ENCODE assay signal across 8 mouse cellular contexts in genomic region chr9:20492527-20493233, GRCm38 (mm10). TPM values are rescaled to one million over a fixed set of nuclear protein-coding genes. Genes with fewer than 3 reads are reported as not detected.
A peak's percentile ranks its signal among the peaks of the same experiment; 100 is the strongest.
DNase-seq lines count a peak whose midpoint lies in the region; ATAC-seq and TF ChIP-seq lines count a peak whose summit lies in the region.

Gene Zfp426 (minus strand): TSS chr9:20492746.

- H3K4me3 ChIP-seq in hindbrain, embryonic 15.5 days, result peak within 1 kb of the TSS; percentile 90

- no peaks in the 10 kb centered on the region for H3K9me3 ChIP-seq in hindbrain, embryonic 15.5 days

- no peak for TF ChIP-seq CTCF in Patski (IDR thresholded peaks at IDR 0.05)

- CTCF ChIA-PET in Patski (lab: Charles Lee), result interaction anchor here (1.4 to 1.5 kb wide), 2 partner anchors 11 to 29 kb away, joined by 4 read pairs; no protein-coding TSS in a partner anchor

- no peaks in the 10 kb centered on the region for H3K27me3 ChIP-seq in Patski
- H3K27me3 ChIP-seq in hindbrain, embryonic 15.5 days, result no peaks in the 10 kb centered on the region

- peak within 1 kb of the TSS; percentile 97 for H3K27ac ChIP-seq in hindbrain, embryonic 15.5 days (replicated peaks)

- H3K4me2 ChIP-seq in hindbrain, embryonic 15.5 days, result peak within 1 kb of the TSS; percentile 84

- in situ Hi-C loops in Patski (cut with MboI; ENCODE audit: low pct_unique_long_range_greater_than_20kb), result no loop called here

- WGBS in hindbrain, embryonic 15.5 days, result 2% methylated on average over 40 of the region's 40 CpGs

- H3K4me1 ChIP-seq in hindbrain, embryonic 15.5 days (replicated peaks), result peaks cover 43% of the 10 kb centered on the region

- H3K36me3 ChIP-seq in hindbrain, embryonic 15.5 days, result peaks cover 25% of the 10 kb centered on the region

- POLR2A ChIA-PET in Patski (lab: Charles Lee), result interaction anchor here (1.1 to 1.4 kb wide), 2 partner anchors 17 to 28 kb away, joined by 3 to 4 read pairs; no protein-coding TSS in a partner anchor

- peak; percentile 91 for ATAC-seq in Patski
- ATAC-seq in hindbrain, embryonic 15.5 days (ENCODE audit: low FRiP score, low read depth), result peak; percentile 97

- DNase-seq in Patski (ENCODE audit: low read depth, low spot score), result peak; percentile 62
- peak; percentile 89 to 92 for DNase-seq in cerebellum, postnatal 14 days
- DNase-seq in frontal cortex, postnatal 25 days (ENCODE audit: low spot score in 2 of 2), result peak; percentile 71 to 83
- DNase-seq in left cerebral cortex, adult 11 months (ENCODE audit: low spot score), result peak; percentile 81
- DNase-seq in lung, postnatal 4 days, result peak; percentile 88 to 93
- peak; percentile 87 for DNase-seq in retina, postnatal 7 days (ENCODE audit: low read depth, low spot score)
- DNase-seq in urinary bladder, adult 2 months (ENCODE audit: low spot score), result peak; percentile 80

- H3K9ac ChIP-seq in hindbrain, embryonic 15.5 days, result peak within 1 kb of the TSS; percentile 78

RNA-seq across cellular contexts. Expression of gene Zfp426, which starts in this region (rescaled TPM):
- 24.4 TPM for polyA plus RNA-seq in Patski (2021)
- 29.0 and 31.3 TPM in 2 replicates for polyA plus RNA-seq in hindbrain, embryonic 15.5 days (2015; fragmentation: Nextera tagmentation; extraction: Ambion mirVana)
- 16.0 and 17.1 TPM in 2 replicates for polyA plus RNA-seq in urinary bladder, adult 2 months (2012; rRNA removed)

Comparison
In these comparisons a context has a peak if more than half of its experiments do, and no peak if none do; other contexts are left out.
1. Peak in every context shown above with its lines: DNase-seq, ATAC-seq, H3K4me3 ChIP-seq and H3K27ac ChIP-seq.